Mouse (Mus musculus) right cerebral cortex, postnatal 36 days (tissue): ENCODE data around the gene Ptpre.
A peak's percentile ranks its signal among the peaks of the same experiment; 100 is the strongest.
"Not testable (repeated sequence)": the region's sequence is repeated elsewhere in the genome, so short reads cannot be mapped to it uniquely, and the experiment has no call there.

Experiments
- DNase-seq, 2 experiments: peaks; one replicate each; pipeline ENCODE4 v3.0.0; 2022; ENCODE audit warnings: low spot score in 2 of 2, mixed read lengths in 1 of 2

Gene Ptpre

DNA sequence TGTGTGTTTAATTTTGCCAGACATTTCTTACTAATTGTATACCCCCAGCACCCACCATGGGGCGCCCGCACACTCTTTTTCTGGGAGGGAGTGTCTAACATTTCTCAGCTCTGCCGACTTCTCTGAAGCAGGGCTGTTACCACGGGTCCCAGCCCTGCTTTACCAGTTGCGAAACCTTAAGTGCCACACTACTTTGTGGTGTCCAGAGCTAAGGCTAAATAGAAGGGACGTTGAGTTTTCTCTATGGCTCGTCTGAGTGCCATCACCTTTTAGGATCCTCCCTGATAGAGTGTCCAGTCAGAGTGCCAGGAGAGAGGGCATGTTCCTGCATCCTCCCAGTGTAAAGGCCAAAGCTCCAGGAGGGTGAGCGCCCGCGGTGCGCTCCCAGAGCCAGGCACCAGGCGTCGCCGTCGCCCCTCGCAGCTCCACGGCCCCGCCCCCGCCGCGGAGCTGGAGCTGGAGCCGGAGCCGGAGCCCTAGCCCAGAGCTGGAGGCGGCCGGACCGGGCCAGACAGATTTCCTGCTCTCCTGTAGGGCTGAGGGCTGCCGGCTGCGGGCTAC, at the start of gene Ptpre:
Gene Ptpre, plus strand, starts transcription at position 141 of the 561 bp plus-strand sequence.
- peak; percentile 77 to 85 for DNase-seq

DNA sequence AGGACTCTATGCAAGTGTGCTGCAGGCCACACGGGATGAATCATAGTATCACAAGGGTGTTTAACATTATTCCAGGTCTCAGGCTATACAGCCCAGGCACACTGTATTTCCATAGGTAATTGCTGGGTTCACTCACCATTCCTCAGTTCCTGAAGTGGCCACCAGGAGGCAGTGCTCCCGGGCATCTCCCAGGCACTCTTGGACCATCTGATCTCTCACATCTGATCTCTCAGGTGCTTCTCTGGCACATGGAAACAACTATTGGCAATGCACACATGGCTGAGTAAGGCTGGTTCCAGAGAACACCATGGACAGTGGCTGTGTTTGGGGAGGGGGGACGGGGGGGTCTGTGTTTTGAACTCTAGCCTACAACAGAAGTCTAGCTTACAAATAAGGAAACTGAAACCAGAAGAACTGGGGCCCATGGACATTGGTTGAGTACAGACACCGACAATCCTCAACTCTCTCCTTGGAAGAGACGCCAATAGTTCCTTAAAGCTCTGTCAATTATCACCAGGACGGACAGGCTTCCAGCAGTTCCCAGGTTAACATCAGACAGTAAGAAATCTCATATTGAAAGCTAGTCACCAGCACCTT, 49.0 kb upstream of the Ptpre start:
- DNase-seq, result no peak

DNA sequence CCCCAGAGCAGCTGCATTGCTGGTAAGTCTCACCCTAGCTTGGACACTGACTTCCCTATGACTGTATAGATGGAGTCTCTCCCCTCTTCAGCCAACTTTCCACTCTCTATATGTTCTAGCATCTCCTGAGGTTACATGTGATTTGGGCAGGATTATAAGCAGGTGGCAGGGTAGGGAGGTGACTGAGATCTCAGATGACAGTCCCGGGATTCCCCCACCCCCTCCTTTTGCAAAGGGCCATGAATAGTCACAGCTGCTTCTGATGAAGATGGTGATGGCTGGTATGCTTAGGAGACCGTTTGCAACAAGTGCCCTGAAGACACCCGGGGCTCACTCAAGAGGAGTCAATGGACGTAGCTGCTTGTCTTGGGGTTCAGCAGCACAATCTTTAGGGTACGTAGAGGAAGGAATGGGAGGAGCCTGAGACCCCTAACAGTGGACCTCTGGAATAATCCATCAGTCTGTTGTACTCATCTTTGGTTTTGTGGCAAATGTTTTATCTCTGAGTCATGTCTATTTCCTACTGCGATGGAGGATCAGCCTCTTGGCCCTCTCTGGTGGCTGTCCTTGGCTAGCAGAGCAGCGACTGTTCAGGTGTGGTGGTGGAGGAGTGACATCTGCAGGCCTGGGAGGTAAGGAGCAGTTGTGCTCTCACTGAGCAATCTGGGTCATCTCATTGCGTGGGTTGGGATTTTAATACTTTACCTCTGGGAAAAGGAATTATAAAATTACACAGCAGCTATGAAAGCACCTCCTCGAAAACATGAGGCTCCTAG, 47.4 kb upstream of the Ptpre start:
- DNase-seq, result no peak

DNA sequence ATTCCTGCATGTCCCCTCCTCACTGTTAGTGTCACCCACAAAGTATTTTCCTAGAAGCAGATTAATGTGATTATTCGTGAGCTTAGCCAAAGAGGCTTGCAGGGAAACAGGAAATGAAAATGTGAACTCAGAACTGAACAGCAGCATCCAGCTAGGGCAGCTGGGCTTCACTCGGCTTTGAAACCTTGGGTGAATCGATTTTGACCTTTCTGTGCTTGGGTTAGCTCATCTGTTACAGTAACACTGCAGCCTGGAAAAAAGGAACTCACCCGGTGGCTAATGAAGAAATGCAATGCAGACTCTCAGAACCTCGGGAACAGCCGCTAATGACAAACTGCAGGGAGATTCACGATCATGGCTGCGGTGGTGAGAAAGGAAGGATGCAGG, 46.8 kb upstream of the Ptpre start:
- DNase-seq, result no peak

DNA sequence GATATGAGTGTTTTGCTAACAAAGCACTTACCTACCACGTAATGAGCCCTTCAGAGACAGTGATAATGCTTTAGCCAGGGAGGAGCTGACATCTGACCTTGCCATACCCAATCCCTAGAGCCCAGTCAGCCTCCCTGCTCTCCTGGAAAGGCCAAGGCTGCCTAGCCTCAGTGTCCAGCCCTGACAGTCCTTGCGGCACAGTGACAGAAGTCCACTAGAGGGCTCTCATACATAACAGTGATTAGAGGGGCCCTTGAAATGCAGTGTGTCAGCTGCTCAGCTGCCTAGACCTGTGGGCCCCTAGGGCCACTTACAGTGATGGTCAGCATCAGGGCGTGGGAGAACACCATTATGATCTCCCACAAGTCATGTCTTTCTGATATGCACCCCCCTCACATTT, 42.0 kb upstream of the Ptpre start:
- DNase-seq, result no peak

DNA sequence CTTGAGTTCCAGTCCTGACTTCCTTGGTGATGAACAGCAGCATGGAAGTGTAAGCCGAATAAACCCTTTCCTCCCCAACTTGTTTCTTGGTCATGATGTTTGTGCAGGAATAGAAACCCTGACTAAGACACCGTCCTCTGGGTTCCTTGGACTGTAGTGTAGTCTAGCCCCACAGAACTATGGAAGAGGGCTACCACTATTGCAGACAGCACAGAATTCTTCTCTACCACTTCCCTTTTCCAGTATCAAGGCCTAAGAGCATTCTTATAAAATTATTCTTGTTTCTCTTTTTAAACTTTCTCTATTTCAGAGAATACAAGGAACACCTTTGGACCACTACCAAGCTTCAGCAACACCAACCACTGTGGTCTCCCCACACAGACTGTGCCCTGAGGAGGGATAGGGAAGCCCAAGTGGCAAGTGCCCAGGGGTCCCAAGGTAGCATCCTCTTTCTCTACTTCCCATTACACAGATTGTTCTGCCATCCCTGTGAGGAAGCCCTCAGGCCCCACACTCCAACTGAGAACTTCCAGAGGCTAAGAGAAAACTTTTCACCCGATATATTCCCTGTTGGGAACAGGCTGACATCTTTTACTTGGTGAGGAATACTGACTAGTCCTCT, 38.6 kb upstream of the Ptpre start:
- no peak for DNase-seq

DNA sequence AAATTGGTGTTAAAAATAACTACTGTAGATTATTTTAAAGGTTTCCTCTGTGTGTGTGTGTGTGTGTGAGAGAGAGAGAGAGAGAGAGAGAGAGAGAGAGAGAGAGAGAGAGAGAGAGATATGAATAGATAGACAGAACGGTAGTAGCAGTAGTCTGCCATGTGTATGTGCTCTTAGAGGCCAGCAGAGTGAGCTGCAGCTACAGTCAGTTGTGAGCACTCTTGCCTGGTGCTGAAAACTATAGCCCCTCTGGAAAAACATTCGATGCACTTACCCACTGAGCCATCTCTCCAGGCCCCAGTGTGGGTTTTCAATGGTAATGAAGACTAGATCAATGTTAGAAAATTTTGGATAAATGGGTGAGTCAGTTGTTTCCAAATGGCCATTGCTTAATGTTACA, 37.9 kb upstream of the Ptpre start:
- no peak for DNase-seq

DNA sequence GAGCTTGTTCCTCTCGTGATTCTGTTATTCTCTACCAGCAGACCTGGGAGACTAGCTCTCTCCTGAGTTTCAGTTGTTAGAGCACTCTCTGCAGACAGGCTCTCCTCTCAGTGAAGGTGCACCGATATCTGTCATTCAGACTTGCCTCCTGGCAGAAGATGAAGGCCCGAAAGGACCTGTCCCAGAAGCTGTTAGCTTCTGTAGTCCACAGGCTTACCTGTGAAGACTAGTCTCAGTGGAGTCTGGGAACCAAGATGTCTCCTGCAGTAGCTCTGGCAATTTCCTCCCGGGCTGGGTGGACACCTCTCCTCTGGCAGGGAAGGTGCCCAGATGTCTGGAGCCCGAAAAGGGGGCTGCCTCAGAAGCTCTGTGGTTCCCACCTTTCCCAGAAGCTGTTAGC, 30.8 kb upstream of the Ptpre start:
- DNase-seq, result not testable (repeated sequence)

DNA sequence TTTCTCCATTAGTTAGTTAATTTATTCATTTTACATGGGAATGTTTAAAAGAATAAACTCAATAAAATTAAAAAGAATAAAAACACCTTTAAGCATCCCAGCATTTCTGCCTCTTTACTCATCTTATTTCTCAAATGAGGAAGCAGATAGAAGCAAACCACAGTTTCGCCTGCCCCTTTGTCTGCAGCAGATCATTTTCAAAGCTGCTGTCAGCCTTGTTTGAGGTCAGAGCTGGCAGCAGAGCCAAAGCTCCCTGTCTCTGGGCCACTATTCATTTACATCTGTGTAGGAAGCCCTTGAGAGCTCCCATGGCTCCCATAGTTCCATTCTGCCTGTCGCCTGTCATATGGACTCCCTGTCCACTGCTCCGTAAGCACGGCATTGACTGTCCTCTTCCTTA, 28.7 kb upstream of the Ptpre start:
- DNase-seq, result no peak

DNA sequence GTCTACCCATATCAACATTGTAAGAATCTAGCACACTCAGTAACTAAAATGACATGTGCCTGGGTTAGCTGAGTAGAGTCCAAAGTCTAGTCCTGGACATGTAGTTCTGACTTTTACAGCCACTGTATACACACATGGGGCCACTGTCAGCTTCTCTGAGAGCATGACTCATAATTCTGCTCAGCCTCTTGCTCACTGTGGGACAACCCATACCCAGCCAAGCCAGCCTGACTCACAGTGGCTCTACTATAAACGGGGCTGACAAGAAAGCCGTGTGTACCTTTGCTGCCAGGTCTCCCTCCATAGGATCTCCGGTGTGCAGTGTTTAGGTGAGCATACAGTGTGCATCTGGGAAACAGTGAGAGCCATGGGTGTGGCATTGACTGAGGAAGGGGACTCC, 28.0 kb upstream of the Ptpre start:
- no peak for DNase-seq

DNA sequence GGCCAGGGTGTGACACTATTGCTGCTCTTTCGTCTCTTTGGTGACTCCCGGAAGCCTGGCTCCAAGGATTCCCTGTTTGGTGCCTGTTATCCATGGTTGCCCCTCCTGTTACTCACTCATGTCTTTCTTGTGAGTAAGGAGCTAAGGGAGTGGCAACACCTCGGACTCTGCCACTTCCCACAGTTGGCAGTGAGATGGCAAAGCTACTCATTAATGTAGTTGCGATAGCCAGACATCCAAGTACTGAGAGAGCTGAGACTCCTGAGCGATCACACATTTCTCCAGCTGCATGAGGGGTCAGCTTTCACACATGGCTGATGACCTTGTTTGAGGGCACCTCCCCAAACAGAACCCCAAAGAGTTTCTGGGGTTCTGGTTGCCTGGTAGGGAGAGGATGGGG, 26.9 kb upstream of the Ptpre start:
- DNase-seq, result no peak

DNA sequence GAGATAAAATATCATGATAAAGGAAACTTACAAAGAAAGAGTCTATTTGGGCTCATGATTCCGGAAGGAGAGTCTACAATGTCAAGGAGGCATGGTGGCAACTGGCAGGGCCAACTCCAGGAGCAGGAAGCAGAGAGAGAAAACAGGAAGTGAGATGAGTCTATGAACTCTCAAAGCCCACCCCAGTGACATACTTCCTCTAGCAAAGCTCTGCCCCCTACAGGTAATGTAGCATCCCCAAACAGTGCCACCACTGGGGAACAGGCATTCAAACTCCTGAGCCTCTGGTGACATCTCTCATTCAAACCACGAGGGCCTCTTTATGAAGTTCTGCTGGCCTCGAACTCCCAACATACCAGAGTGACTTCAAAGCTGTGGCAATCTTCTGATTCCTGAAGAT, 25.6 kb upstream of the Ptpre start:
- no peak for DNase-seq

DNA sequence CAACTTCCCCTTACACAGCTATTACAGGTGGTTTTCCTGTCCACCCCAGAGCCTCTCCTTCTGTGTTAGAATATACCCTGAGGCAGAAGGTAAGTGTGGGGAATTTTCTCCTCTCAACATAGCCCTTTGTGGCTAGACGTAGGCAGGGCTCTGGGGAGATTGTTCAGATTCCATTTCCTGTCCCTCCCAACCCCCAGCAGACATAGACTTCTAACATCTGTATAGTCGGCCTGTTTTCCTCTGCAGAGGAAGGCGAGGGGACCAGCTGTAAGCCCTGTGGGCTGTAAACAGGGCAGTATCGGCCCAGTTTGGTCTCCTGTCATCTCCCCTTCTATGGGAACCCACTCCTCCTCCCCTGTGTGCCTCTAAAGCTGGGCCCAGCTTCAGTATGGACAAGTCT, 20.1 kb upstream of the Ptpre start:
- no peak for DNase-seq

DNA sequence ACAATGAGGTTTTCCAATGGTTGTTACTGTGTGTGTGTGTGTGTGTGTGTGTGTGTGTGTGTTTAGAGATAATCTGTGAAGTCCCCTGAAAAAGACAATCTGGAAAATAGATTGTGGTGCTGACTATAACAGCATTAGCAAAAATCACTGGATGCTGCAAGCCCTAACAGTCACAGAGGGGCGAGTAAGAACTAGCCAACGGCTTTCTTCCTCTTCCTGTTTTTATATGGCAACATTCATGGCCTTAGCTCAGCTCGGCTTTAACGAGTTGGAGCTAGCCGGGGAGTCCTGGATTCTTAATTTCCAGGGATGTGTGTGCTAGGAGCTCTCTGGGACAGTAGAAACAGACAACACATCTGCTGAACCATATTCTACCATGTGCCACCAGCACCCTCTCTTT, 17.0 kb upstream of the Ptpre start:
- no peak for DNase-seq

DNA sequence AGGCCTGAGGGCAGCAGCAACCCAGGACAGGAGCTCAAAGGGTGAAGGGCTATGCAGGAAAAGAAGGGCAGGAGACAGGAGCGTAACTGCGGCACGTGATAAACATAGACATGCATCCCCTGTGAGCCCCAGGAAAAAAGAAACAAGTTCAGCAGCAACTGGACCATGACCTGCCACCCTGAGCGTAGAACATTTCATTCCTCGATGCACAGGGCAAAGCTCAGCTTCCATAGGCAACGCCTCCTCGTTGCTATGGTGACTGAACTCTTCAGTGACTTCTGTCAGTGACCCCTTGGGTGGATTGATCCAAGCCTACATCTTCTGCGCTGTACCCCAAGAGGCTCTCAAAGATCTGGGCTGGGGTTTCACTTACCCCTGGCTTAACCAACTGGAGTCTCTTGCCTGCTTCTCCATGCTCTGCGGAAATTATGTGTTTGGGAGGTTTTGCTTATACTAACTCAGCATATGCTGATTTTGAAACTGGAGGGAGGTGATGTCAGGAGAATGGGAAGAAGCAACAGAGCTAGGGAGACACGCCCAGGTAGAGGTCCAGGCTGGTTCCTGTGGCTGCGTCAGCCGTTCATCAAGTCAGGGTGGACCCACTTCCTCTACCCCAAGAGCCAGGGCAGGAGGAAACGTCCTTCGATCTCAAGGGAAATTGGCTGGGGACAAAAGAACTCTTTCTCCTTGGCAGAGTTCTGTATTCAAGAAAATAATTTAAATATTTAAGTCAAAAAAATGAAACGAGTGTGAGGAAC, 15.3 kb upstream of the Ptpre start:
- DNase-seq, result no peak

DNA sequence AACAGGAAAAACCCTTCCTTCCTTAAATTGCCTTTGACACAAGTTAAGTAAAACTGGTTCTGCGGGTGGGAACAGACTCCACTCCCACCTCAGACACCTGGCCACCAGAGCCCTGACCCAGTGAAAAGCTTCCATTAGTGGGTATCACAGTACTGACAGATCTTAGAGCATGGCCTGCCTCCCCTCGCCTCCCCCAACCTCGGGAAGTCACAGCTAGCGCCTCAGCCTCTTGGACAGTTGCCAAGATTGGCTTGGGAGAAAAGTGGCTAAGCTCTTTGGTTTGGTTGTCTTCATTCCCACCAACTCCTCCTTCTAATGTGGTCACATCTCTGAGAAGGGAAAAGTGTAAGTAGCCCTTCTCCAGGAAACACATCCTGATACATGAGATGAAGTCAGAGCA, 13.3 kb upstream of the Ptpre start:
- DNase-seq, result no peak

DNA sequence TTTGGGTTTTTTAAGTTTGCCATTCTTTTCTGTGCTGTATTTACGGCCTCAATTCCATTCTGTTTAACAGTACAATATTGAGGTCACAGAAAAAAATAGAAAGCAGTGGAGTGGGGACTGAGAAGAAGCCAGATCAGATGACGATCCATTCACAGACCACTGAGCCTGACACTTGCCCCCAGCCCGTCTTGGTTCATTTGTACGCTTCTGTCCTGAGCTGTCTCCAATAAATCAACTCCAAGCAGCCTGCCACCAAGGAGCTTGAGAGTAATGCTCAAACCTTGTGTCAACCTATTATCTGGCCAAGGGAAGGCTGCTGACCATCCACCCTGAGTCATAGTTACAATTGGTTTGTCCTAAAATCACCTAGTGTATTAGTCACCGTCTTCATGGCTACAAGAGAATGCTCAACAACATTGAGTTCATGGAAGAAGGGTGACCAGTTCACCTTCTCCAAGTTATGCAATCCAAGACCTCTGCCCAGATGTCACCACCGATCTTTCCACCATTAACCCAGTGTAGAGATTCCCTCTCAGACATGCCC, 12.8 kb upstream of the Ptpre start:
- no peak for DNase-seq

DNA sequence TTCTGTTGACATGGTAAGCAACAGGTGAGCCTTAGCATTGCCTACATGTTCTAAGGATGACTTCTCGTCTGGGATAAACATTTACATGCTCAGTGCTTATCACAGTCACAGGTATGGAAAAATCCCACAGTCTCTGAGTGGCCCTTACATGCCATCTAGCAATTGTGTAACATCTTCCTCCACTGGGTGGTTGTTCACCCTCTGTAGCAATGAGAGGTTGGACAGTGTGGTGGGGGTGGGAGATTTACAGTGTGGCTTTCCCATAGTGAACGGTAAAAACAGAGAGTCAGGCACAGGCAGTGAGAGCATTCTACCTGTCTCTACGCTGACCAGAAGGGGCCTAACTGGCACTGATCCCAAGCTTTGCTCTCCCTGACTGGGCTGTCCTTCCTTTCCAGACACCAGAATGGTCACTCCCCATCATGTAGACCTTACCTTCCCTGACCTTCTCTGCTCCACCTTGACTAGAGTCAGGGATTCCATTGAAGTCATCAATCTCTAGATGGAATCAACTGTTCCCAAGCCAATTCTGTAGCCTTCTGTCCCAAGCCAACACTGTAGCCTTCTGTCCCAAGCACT, 10.6 kb upstream of the Ptpre start:
- no peak for DNase-seq

DNA sequence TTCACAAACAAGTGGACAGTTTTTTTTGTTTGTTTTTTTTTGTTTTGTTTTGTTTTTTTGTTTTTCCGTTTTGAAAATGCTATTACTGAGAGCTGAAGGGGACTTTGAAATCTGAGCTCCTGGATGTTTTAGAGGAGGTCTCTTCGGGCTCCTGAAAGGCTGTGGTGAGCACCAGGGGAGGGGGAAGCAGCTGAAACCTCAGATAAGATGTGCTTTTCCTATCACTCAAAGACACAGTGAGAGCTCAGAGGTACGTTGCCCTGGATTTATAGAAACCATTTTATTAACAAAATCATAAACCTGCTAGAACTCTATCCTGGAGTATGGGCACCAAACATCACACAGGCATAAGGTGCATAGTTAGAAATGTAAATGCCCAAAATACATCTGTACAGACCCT, 10.1 kb upstream of the Ptpre start:
- DNase-seq, result no peak

DNA sequence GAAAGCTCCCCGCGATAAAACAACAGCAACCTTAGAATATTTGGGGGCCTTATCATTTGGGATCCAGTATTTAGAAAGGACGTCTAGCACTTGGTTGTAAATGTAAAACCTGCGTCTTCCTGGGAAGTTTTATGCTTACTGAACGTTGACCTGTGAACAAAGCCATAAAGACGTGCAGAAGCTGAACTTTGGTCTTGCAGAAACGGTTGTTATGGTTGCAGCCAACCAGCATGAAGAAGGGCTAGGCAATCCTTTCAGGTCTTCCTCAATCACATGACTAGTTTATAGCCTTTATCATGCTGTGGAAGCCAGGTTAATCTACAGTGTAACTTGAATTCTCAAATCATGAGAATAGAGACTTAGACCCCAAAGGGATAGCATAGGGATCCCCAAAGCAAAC, 8.8 kb upstream of the Ptpre start, which contains the start of gene Clrn3:
Gene Clrn3, minus strand, starts transcription at position 140 of the 400 bp plus-strand sequence.
- no peak for DNase-seq

DNA sequence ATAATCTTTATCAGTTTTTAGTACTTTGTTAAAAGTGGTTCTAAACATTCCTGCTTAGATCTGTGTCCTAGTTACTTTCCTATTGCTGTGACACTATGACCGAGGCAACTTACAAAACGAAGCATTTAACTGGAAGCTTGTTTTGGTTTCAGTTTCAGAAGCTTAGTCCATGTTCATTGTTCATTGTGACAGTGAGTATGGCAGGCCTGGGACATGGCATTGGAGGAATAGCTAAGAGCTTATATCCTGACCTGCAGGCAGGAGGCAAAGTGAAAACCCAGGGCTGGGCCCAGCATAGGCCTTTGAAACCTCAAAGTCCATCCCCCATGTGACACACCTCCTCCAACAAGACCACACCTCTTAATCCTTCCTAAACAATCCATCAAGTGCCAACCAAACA, 8.2 kb upstream of the Ptpre start:
- DNase-seq, result no peak
